Mouse (Mus musculus): Measurements from ENCODE around the gene Ctdspl. TPM values are rescaled to one million over a fixed set of nuclear protein-coding genes. Genes with fewer than 3 reads are reported as not detected.
A peak's percentile ranks its signal among the peaks of the same experiment; 100 is the strongest.

Gene Ctdspl
- polyA plus RNA-seq, 1 experiment from 2014 or later: 2.7 TPM

DNA sequence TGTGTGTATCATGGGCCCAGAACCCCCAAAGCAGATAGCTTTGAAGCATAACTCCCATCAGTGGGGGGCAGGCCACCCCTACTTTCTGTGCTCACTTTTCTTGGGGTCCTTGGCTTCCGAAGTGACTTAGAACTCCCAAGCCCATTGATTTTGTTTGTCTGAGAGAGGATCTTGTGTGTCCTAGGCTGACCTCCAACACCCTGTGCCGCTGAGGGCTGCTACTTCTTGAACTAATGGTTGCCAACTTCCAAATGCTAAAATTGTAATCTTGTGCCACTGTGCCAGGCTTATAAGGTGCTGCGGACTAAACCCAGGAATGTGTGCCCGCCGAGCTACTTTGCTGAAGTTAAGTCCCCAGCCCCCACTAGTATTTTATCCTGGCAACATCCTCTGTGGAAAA is 164.2 kb downstream of the Ctdspl start:
- peaks cover 26% of the 10 kb centered on the region for H3K4me1 ChIP-seq (replicated peaks)
- no peak for DNase-seq
- H3K9me3 ChIP-seq (replicated peaks): no peaks in the 10 kb centered on the region
- H3K4me3 ChIP-seq (replicated peaks): no peak overlapping the region
- 79% methylated on average over 5 of the region's 5 CpGs for WGBS (ENCODE audit: insufficient replicate concordance)
- no peak for ATAC-seq (ENCODE audit: low read depth)
- H3K36me3 ChIP-seq: no peaks in the 10 kb centered on the region
- no peak overlapping the region for H3K27ac ChIP-seq
- no peak overlapping the region for H3K9ac ChIP-seq
- no peak overlapping the region for H3K4me2 ChIP-seq
- H3K27me3 ChIP-seq: peaks cover 80% of the 10 kb centered on the region

DNA sequence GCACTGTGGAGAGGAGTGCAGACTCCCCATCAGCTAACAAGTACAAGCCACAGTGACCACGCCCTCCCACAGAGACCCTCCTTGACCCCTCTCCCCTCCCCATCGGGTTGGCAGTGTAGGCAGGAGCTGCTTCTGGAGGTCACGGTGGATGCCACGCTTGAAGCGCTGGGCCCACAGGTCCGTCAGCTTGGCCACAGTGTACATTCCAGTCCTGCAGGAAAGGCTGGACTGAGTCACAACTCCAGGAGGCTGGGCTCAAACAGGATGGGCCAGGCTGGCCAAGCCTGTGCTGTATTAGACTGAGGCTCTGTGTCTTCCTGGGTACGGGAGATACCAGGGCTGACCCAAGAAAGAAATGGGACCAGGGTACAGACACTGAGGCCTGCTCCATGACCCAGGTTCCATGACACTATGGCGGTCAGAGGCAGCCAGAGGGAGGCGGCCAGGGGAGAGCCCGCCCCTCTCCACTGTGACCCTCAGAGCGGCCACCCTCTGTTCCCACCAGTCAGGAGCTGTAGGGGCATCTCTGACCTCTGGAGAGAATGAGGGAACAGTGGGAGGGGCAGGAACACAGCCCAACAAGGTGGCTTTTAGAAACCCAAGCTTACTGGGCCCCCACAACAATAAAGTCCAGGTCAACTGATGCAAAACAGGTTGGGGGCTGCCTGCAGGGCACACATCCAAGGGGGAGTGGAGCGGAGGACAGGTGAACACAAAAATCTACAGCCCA is 165.5 kb downstream of the Ctdspl start:
- Histone ChIP-seq H3K4me1 (replicated peaks) (peaks cover 23% of the 10 kb centered on the region), H3K4me3 (replicated peaks) (no peak overlapping the region), H3K27me3 (peaks cover 86% of the 10 kb centered on the region), H3K4me2 (no peak overlapping the region), H3K27ac (no peak overlapping the region), H3K36me3 (no peaks in the 10 kb centered on the region), H3K9ac (no peak overlapping the region), H3K9me3 (replicated peaks) (no peaks in the 10 kb centered on the region)
- DNase-seq: no peak
- ATAC-seq (ENCODE audit: low read depth): no peak
- WGBS (ENCODE audit: insufficient replicate concordance): 59% methylated on average over 12 of the region's 12 CpGs

DNA sequence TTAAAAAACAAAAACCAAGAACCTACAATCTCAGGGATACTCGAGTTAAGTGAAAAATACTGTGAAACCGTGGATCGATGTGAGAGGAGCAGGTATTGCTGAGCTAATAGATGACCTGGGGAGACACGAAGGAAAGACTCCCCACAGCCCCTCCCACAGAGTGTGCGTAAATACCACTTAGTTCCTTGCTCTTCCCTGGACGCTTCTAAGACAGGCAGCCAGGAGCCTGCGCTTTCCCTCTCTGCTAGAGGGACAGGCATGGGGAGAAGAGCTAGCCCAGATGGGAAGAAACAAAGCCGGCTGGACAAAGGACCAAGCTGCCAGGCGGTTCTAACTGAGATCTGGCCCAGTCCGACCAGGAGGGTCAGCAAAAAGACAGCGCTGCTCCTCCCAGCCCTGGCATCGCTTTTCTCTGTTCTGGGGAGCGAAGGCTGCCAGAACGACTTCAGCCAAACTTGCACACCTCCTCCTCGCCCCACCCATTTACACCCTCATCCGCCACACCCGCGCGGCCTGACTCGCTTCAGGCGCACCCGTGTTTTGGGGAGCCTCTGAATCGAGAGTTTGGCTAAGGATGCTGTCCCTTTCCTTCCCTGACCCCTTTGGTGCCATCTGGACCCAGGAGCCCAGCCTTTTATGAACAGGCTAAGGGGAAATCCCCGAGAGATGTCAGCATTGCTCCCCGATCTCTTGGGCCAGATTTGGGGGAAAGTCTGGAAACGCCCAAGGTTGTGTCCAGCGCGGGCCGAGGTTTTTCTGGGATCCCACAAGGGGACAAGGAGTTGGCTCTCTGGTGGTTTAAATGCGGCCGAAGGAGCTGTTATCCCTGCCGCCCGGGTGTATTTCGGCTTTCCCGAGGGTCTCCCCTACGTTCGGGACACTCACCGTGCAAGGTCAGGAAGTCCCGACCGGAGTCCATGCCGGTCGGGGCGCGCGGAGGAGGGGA is 166.5 kb downstream of the Ctdspl start:
- WGBS (ENCODE audit: insufficient replicate concordance): 5% methylated on average over 45 of the region's 45 CpGs
- no peaks in the 10 kb centered on the region for H3K36me3 ChIP-seq
- peaks cover 20% of the 10 kb centered on the region for H3K4me1 ChIP-seq (replicated peaks)
- ATAC-seq (ENCODE audit: low read depth) (no peak), DNase-seq (no peak)
- H3K4me2 ChIP-seq: peak overlapping the region; percentile 58
- peaks cover 82% of the 10 kb centered on the region for H3K27me3 ChIP-seq
- H3K27ac ChIP-seq: no peak overlapping the region
- H3K4me3 ChIP-seq (replicated peaks): peak overlapping the region; percentile 47
- peak overlapping the region; percentile 13; the same call in 1 of the 2 replicates for H3K9ac ChIP-seq
- H3K9me3 ChIP-seq (replicated peaks): no peaks in the 10 kb centered on the region

Small RNA genes lying within 50 kb of the gene (microRNA-seq; reads per million reads assigned to microRNA genes)
- gene Mir26a-1: 10.0 reads per million, percentile 23 among the genes with 10 or more reads in this experiment

Other genes starting within 250 kb of the Ctdspl start
- 7.6 and 7.7 TPM in 2 replicates for gene Vill, start 126.3 kb downstream of the Ctdspl start, polyA plus RNA-seq (2015; fragmentation: Nextera tagmentation; extraction: Ambion mirVana)
- 1.6 and 2.0 TPM in 2 replicates for gene Plcd1, start 167.0 kb downstream of the Ctdspl start, polyA plus RNA-seq (2015; fragmentation: Nextera tagmentation; extraction: Ambion mirVana)
- not detected in 2 replicates for gene Dlec1, start 176.0 kb downstream of the Ctdspl start, polyA plus RNA-seq (2015; fragmentation: Nextera tagmentation; extraction: Ambion mirVana)
- 2.6 and 3.1 TPM in 2 replicates for gene Acaa1b, start 230.6 kb downstream of the Ctdspl start, polyA plus RNA-seq (2015; fragmentation: Nextera tagmentation; extraction: Ambion mirVana)
- gene Gm47289, start 232.7 kb downstream of the Ctdspl start, polyA plus RNA-seq (2015; fragmentation: Nextera tagmentation; extraction: Ambion mirVana): not detected in 2 replicates